Mouse (Mus musculus): ENCODE data around the gene Cdhr5.

The Cdhr5 gene

GRCm38 (mm10) chr7:141276546-141276945 lies at the start of gene Cdhr5:
TSS of gene Cdhr5 (minus strand) at chr7:141276786.
- DNase-seq (ENCODE audit: low read depth): no peak

GRCm38 (mm10) chr7:141324686-141325085 lies 48.1 kb upstream of the Cdhr5 start:
- no peak for DNase-seq (ENCODE audit: low read depth)

GRCm38 (mm10) chr7:141319446-141319845 lies 42.9 kb upstream of the Cdhr5 start:
- DNase-seq (ENCODE audit: low read depth): no peak

GRCm38 (mm10) chr7:141317619-141318132 lies 41.1 kb upstream of the Cdhr5 start:
- no peak for DNase-seq (ENCODE audit: low read depth)

- DNase-seq (ENCODE audit: low read depth): no peak
Measured at GRCm38 (mm10) chr7:141315974-141316373, 39.4 kb upstream of the Cdhr5 start.

- no peak for DNase-seq (ENCODE audit: low read depth)
Measured at GRCm38 (mm10) chr7:141315076-141315475, 38.5 kb upstream of the Cdhr5 start.

- no peak for DNase-seq (ENCODE audit: low read depth)
Measured at GRCm38 (mm10) chr7:141314416-141314815, 37.8 kb upstream of the Cdhr5 start.

GRCm38 (mm10) chr7:141304537-141304936 lies 28.0 kb upstream of the Cdhr5 start:
- DNase-seq (ENCODE audit: low read depth): no peak

- DNase-seq (ENCODE audit: low read depth): no peak
Measured at GRCm38 (mm10) chr7:141302702-141303268, 26.2 kb upstream of the Cdhr5 start.

GRCm38 (mm10) chr7:141301386-141301785 lies 24.8 kb upstream of the Cdhr5 start:
- DNase-seq (ENCODE audit: low read depth): no peak

GRCm38 (mm10) chr7:141299175-141299574 lies 22.6 kb upstream of the Cdhr5 start:
- DNase-seq (ENCODE audit: low read depth): no peak

GRCm38 (mm10) chr7:141297926-141298650 lies 21.5 kb upstream of the Cdhr5 start:
- DNase-seq (ENCODE audit: low read depth): no peak

- no peak for DNase-seq (ENCODE audit: low read depth)
Measured at GRCm38 (mm10) chr7:141294479-141294878, 17.9 kb upstream of the Cdhr5 start.

GRCm38 (mm10) chr7:141293852-141294471 lies 17.4 kb upstream of the Cdhr5 start:
- no peak for DNase-seq (ENCODE audit: low read depth)

GRCm38 (mm10) chr7:141292583-141293388 lies 16.2 kb upstream of the Cdhr5 start:
- no peak for DNase-seq (ENCODE audit: low read depth)

- no peak for DNase-seq (ENCODE audit: low read depth)
Measured at GRCm38 (mm10) chr7:141291921-141292582, 15.5 kb upstream of the Cdhr5 start, which contains the start of gene Drd4. TSS of gene Drd4 (plus strand) at chr7:141292006.

GRCm38 (mm10) chr7:141288042-141288441 lies 11.5 kb upstream of the Cdhr5 start:
- no peak for DNase-seq (ENCODE audit: low read depth)

- no peak for DNase-seq (ENCODE audit: low read depth)
Measured at GRCm38 (mm10) chr7:141282756-141283155, 6.2 kb upstream of the Cdhr5 start.

GRCm38 (mm10) chr7:141281442-141281841 lies 4.9 kb upstream of the Cdhr5 start:
- no peak for DNase-seq (ENCODE audit: low read depth)

- no peak for DNase-seq (ENCODE audit: low read depth)
Measured at GRCm38 (mm10) chr7:141278766-141279590, 2.4 kb upstream of the Cdhr5 start, which contains the start of gene Sct. TSS of gene Sct (minus strand) at chr7:141279133.

Measured in c-Kit-positive CD71-negative TER-119-negative erythroid progenitor cells, embryonic 14.5 days (primary cell).